Mouse (Mus musculus) lung, adult 2 months (tissue): Measurements from ENCODE around the gene Tuba8. TPM values are rescaled to one million over a fixed set of nuclear protein-coding genes. Genes with fewer than 3 reads are reported as not detected.

Experiments
- DNase-seq: peaks from one replicate; pipeline ENCODE4 v3.0.0; 2022
- H3K4me1 ChIP-seq: fragments of 200-500 bp; 2 replicates; pipeline ENCODE4 v1.6.1; 2011; ENCODE audit warnings: low read length; ENCODE audit not compliant: control insufficient read depth, insufficient read depth
- H3K4me3 ChIP-seq: fragments of 200-500 bp; replicated peaks from 2 replicates; pipeline ENCODE3; 2011; ENCODE audit warnings: low read depth, mild to moderate bottlenecking, control low read depth, low read length; ENCODE audit errors: extremely low read depth
- CTCF ChIP-seq: fragments of 200-500 bp; IDR thresholded peaks from 2 replicates; pipeline ENCODE4 v1.5.1; 2011; ENCODE audit warnings: mild to moderate bottlenecking, low read length, control low read depth; ENCODE audit not compliant: insufficient read depth
- POLR2A ChIP-seq: fragments of 200-500 bp; IDR thresholded peaks from 2 replicates; pipeline ENCODE4 v1.6.1; 2011; ENCODE audit warnings: low read depth, mild to moderate bottlenecking, control low read depth, low read length, borderline replicate concordance; ENCODE audit errors: extremely low read depth
- WGBS: fragments of 180-500 bp; shearing (Covaris S2); methylation state at CpG from one replicate; pipeline ENCODE4 v1.1.7; 2018; 5-methylcytosine and 5-hydroxymethylcytosine counted together
- polyA plus RNA-seq: library from polyadenylated mRNA; depleted of rRNA; stranded (reverse); fragments of >200 nt; gene quantifications from 2 replicates; pipeline ENCODE4 v1.2.3, GENCODE M21; 2012

Tuba8 gene
- polyA plus RNA-seq, 1 experiment: 12.0 TPM

DNA sequence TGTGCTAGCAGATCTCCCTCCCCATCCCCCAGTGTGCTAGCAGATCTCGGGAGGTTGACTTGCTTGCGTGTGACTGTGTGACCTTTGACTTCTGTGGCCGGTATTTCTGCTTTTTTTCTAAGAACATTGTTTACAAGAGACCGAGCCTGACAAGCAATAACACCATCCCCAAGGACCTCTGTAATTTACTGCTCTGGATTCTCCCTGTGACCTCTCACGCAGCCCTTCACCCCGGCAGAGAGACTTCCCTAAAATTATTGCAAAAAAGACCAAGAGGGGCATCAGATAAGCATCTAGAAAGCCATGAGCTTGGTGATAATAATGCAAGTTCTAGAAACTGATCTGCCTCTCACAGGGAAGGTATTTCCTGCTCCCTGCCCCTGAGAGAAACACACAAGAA, 14.5 kb downstream of the Tuba8 start:
- 37% methylated on average over 6 of the region's 6 CpGs for WGBS
- TF ChIP-seq CTCF: no peak
- TF ChIP-seq POLR2A: no peak
- peaks cover 3% of the 10 kb centered on the region; the same call in 1 of the 2 replicates for H3K4me1 ChIP-seq
- DNase-seq: no peak
- H3K4me3 ChIP-seq: no peak overlapping the region

DNA sequence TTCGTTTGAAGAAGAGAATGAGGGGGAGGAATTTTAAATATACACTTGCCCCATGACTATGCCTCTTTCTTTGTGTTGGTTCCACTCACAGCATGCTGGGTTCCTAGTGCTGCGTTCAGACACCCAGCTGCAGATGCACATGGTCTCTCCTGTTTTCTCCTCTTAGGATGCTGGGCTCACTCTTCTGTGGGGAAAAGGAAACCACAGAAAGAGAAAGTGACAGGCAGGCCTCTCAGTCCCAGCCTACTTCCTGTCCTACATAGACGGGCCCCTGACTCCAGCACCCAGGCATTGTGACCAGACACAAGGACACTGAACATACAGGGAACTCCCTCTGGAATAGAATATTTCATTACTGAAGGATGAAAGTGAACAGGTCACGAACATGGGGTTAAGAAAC, 15.5 kb downstream of the Tuba8 start:
- Histone ChIP-seq H3K4me3 (no peak overlapping the region), H3K4me1 (peaks cover 3% of the 10 kb centered on the region; the same call in 1 of the 2 replicates)
- no peak for DNase-seq
- no peak for TF ChIP-seq POLR2A
- TF ChIP-seq CTCF: no peak
- WGBS: 44% methylated on average over 4 of the region's 4 CpGs

DNA sequence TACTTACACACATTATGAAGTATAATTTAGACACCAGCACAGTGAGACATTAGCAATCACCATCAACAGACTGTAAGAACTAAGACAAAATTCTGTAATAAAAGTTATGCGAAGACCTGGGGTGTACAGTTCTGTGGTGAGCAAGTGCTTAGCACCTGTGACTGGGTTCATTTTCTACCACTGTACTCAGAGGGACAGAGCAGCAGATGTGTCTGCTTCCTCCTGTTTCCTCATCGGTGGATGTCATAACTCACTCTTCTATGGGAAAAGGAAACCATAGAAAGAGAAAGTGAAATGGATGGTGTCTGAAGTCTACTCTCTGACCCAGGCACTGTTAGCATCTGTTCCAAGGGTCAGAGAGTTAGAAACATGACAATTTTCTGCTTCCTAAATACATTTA, 16.2 kb downstream of the Tuba8 start:
- no peak for DNase-seq
- 54% methylated on average over 2 of the region's 2 CpGs for WGBS
- Histone ChIP-seq H3K4me3 (no peak overlapping the region), H3K4me1 (peaks cover 3% of the 10 kb centered on the region; the same call in 1 of the 2 replicates)
- TF ChIP-seq POLR2A (no peak), CTCF (no peak)

DNA sequence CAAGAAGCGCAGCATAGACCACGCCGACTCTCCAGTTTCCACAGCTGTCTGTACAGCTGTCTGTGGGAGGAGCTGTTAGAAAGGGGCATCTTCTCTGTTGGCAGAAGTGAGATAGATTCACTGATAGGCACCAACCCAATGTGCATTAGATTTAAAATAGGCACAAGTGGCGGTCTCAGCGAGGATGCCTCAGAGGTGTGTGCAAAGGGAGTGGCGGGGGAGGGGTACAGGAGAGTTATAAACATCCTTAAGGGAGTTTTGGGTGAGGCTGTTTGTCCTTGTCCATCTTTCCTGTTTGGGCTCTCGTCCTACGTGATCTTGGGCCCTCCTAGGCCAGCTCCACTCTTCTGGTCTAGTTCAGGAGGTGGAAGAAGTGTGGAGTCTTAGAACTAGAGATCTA, 17.9 kb downstream of the Tuba8 start:
- DNase-seq: no peak
- Histone ChIP-seq H3K4me3 (no peak overlapping the region), H3K4me1 (peaks cover 3% of the 10 kb centered on the region; the same call in 1 of the 2 replicates)
- TF ChIP-seq CTCF (no peak), POLR2A (no peak)
- WGBS: 52% methylated on average over 8 of the region's 8 CpGs

DNA sequence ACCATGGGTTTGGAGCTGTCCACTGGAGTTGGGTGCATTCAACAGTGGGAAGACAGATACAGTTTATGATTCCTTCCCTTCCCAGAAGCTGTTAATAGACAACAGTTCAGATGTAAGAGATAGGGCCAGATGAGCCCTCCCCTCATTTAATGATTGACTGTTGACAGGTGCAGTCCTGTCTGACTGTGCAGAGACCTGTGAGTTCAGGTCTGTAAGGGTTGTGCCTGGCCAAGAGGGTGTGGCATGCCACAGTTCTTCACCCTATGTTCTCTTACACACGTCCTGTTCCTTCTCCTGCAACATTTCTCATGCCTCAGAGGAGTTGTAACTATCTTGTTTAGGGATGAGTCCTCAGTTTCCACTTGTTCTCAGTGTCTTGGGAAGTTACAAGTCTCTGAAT, 22.2 kb downstream of the Tuba8 start:
- TF ChIP-seq CTCF (no peak), POLR2A (no peak)
- Histone ChIP-seq H3K4me1 (no peaks in the 10 kb centered on the region), H3K4me3 (no peak overlapping the region)
- DNase-seq: no peak
- 56% methylated on average over 1 of the region's 1 CpGs for WGBS

DNA sequence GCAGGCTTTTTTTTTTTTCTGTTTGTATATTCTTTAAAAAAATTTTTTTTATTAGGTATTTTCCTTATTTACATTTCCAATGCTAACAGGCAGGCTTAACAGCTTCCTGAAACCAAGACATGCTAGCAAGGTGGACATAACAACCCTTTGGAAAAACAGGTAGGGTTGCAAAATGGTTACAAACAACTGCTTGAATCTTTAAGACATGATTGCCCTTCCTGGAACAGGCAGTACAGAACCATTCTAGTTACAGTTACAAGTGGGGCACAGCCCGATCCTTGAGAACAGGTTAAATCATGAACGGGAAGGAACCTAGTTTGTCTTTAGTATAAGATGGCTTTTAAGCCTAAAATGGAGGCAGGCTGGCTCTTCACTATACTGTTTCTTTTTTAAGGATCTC, 25.9 kb downstream of the Tuba8 start:
- WGBS: 67% methylated on average over 2 of the region's 2 CpGs
- Histone ChIP-seq H3K4me1 (no peaks in the 10 kb centered on the region), H3K4me3 (no peak overlapping the region)
- no peak for DNase-seq
- TF ChIP-seq CTCF (no peak), POLR2A (no peak)

DNA sequence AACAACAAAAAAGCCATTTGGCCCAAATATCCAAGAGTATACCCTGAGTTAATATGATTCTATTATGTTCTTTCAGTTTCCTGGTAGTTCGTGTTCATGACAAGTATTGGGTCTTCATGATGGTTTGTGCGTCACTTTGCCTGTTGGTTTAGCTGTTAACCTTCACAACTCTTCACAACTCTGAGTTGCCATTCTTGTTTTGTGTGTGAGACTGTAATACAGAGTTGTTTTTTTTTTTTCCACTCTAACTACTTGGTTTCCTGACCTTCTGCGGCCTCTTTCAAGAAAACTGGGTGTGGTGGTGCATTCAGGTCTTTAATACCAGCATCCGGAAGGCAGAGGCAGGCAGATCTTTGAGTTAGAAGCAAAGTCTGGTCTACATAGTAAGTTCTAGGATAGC, 27.7 kb downstream of the Tuba8 start:
- 89% methylated on average over 4 of the region's 4 CpGs for WGBS
- no peak for DNase-seq
- TF ChIP-seq CTCF: no peak
- no peak overlapping the region for H3K4me3 ChIP-seq
- no peaks in the 10 kb centered on the region for H3K4me1 ChIP-seq

DNA sequence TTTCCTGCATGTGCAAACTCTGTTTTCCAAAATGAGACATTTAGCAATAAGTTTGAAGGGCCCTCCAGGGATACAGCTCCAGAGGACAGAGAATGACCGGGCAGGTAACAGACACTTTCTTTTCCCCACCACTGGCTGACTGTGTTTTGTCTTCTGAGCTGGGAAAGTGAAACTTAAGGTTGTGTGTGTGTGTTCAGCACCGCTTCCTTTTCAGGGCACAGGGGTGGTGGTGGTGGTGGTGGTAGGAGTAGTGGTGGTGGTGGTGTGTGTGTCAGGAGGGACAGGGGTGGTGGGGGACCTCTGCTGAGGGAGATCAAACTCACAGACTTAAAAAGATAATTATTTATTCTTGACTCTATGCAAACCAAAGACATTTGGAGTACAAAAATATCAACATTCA, 31.3 kb downstream of the Tuba8 start:
- Histone ChIP-seq H3K4me3 (no peak overlapping the region), H3K4me1 (peaks cover 3% of the 10 kb centered on the region; the same call in 1 of the 2 replicates)
- TF ChIP-seq CTCF: no peak
- TF ChIP-seq POLR2A: no peak
- WGBS: 63% methylated on average over 2 of the region's 2 CpGs
- no peak for DNase-seq

DNA sequence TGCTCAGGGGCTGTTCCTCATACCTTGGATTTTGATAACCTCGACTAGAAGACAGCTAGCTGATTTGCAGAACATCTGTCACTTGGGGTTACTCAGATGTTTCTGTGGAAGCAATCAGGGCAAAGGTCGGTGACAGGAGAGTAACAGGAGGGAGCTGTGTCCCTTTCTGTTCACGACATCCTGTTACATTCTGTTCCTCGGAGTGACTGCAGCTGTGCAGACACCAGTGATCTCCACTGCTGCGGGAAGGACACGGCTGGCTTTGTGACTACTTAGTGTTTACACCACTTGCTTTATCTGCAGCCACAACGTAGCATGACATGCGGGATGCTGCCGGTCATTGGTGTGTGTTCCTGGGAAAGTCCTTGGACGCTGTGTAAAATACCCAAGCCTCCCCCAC, 32.7 kb downstream of the Tuba8 start:
- H3K4me1 ChIP-seq: peaks cover 13% of the 10 kb centered on the region
- DNase-seq: no peak
- no peak overlapping the region for H3K4me3 ChIP-seq
- TF ChIP-seq CTCF (no peak), POLR2A (no peak)
- WGBS: 40% methylated on average over 10 of the region's 10 CpGs

DNA sequence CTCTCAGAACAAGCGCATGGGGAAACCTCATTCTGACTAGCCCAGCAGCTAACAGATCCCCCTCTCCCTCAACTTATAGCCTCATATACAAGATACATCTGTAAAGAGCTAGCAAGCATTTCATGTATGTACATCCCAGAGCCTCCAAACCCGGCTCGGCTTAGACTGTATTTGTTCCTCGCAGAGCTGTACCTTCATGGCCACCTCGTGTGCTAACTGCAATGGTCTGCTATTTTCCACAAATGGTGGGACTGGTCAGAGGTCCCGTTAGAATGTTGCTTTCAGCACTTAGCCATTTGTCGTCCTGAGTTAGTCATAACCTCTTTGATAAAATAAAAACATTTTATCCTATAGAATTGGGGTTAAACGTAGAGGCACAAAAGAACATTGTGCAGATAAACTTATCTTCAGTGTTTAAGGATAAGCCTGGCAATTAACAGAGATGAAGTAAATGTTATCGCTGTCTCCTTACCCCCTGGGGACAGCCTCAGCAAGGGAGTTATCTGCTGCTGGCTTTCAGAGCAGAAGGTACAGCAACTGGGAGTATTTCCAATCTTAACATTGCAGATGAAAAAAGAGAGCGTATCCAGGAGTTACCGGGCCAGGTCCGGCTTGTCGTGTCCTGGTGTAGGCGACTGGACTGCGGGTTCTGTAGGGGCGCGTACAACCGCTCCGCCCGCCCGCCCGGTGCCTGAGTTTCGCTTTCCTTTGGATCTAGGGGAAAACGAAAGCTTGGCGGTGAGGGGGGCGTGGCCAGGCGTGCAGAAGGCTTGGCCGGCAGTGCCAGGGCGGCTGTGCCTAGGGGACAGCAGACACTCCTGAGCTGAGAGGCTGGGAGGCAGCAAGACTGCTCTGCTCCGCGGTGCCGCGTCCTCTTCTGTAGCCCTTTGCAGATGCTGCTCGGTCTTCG, 34.9 kb downstream of the Tuba8 start, which contains the start of gene Usp18:
Gene Usp18, plus strand, starts transcription at position 780 of the 910 bp plus-strand sequence.
- peak; percentile 91 for DNase-seq
- peaks cover 15% of the 10 kb centered on the region for H3K4me1 ChIP-seq
- peak within 1 kb of the TSS; percentile 75 for H3K4me3 ChIP-seq
- TF ChIP-seq CTCF: no peak
- TF ChIP-seq POLR2A: peak; percentile 97; the same call in 1 of the 2 replicates
- WGBS: 3% methylated on average over 35 of the region's 35 CpGs
